Mouse (Mus musculus): ENCODE measurements around the gene Afg3l1. TPM values are rescaled to one million over a fixed set of nuclear protein-coding genes. Genes with fewer than 3 reads are reported as not detected.
A peak's percentile ranks its signal among the peaks of the same experiment; 100 is the strongest.
"Not testable (repeated sequence)": the region's sequence is repeated elsewhere in the genome, so short reads cannot be mapped to it uniquely, and the experiment has no call there.

Gene Afg3l1
- polyA plus RNA-seq, 1 experiment, result 35.3 TPM

DNA sequence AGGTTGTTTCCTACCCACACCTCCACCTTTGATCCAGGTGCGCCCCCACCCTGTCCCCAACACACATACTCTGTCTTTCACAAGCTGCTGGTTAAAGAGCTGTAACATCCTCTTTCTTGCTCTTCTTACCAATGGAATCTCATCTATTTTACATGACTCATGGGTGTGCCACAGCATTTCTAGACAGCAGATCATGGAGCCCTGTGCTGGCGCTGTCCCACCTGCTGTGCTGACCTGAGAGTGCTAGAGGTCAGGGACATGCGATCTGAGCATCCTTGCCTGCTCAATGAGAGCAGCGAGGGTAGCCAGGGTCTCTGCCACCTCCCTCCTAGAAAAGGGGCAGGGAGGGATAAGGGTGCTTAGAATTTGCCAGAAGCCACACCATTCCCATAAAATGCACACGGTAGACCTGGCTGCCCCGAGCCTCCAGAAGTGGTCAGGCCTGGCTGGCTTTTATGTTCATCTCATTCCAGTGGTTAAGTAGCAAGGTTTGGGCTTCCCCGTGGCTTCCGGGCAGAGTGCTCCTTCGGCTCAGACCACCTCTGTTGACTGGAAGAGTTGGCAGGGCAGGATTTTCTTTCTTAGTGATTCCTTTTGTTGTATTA lies 27.0 kb downstream of the Afg3l1 start:
- DNase-seq (ENCODE audit: low read depth), result no peak
- TF ChIP-seq CTCF (IDR thresholded peaks at IDR 0.05; ENCODE audit: borderline replicate concordance, extremely low read depth, insufficient read depth, insufficient read length) (no peak), POLR2A (IDR thresholded peaks at IDR 0.05; ENCODE audit: borderline replicate concordance, extremely low read depth, insufficient read depth, insufficient read length, poor library complexity, severe bottlenecking) (no peak)

DNA sequence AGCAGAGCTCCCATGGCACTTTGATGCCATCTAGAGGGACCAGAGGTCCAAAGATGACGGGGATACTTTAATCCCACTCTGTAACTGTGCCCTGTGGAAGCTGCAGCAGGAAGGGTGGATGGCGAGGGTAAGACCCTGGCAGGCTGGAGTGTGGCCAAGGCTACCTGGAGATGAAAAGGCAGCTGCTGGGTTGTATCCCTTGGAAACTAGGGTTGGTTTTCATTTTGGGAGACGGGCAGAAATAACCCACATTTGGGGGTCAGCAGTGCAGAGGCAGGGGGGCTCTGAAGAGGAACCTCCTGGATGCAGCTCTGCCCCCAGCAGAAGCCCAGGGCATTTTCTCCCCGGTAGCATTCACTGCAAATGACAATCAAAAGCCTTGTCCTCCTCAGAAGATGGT lies 27.6 kb downstream of the Afg3l1 start:
- DNase-seq (ENCODE audit: low read depth), result no peak
- TF ChIP-seq POLR2A (IDR thresholded peaks at IDR 0.05; ENCODE audit: borderline replicate concordance, extremely low read depth, insufficient read depth, insufficient read length, poor library complexity, severe bottlenecking) (no peak), CTCF (IDR thresholded peaks at IDR 0.05; ENCODE audit: borderline replicate concordance, extremely low read depth, insufficient read depth, insufficient read length) (no peak)

DNA sequence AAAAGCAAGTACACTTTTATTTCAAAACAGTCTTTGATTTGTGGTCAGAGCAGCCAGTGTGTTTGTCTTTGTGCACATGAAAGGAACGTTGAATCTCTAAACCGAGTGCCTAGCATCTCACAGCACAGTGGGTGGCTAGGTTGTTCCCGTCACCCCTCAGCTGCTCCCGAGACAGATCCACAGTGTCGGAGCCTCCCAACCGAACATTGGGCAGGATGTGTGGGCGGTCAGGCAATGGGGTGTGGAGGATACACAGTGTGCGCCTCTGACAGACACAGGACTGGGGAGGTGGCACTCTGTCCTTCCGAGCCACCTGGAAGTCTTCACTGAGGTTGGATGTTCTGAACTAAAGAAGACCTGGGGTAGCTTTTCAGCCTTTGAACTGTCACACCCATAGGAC lies 28.0 kb downstream of the Afg3l1 start:
- TF ChIP-seq CTCF (IDR thresholded peaks at IDR 0.05; ENCODE audit: borderline replicate concordance, extremely low read depth, insufficient read depth, insufficient read length), result no peak
- no peak for TF ChIP-seq POLR2A (IDR thresholded peaks at IDR 0.05; ENCODE audit: borderline replicate concordance, extremely low read depth, insufficient read depth, insufficient read length, poor library complexity, severe bottlenecking)
- DNase-seq (ENCODE audit: low read depth), result no peak

DNA sequence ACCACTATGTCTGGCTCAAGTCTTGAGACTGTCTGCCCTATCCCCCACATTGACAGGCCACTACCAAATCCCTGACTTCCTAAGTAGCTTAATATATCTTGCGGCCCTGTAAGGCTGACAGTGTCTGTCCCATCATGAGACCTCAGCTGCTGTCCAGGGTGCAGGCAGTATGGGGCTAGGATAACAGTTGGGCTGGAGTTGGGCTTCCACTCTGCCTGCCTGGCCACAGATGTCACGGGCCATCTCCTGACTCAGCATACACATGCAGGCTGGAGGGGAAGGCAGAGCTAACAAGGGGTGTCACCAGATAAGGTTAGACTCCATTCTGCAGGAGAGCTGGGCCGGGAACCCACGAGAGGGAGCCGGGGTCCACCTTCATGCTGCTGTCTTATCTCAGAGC lies 29.4 kb downstream of the Afg3l1 start:
- TF ChIP-seq POLR2A (IDR thresholded peaks at IDR 0.05; ENCODE audit: borderline replicate concordance, extremely low read depth, insufficient read depth, insufficient read length, poor library complexity, severe bottlenecking) (no peak), CTCF (IDR thresholded peaks at IDR 0.05; ENCODE audit: borderline replicate concordance, extremely low read depth, insufficient read depth, insufficient read length) (no peak)
- no peak for DNase-seq (ENCODE audit: low read depth)

DNA sequence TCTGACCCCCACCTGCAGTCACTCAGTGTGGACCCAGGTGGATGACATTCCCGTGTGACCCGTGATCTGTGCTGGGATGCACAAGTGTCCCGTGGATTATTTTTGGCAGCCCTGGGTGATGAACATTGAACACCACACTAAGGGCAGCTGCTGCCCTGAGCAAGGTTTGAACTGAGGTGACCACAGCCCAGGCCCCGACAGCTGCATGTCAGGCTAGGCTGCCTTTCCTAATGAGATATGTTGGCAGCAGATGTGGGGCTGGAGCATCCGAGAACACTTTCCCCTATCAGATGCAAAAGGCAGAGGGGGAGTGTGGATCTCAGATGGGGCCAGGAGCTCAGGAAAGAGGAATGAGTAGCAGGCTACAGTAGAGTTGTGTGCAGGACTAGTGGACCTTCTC lies 33.1 kb downstream of the Afg3l1 start:
- no peak for TF ChIP-seq CTCF (IDR thresholded peaks at IDR 0.05; ENCODE audit: borderline replicate concordance, extremely low read depth, insufficient read depth, insufficient read length)
- DNase-seq (ENCODE audit: low read depth), result no peak

DNA sequence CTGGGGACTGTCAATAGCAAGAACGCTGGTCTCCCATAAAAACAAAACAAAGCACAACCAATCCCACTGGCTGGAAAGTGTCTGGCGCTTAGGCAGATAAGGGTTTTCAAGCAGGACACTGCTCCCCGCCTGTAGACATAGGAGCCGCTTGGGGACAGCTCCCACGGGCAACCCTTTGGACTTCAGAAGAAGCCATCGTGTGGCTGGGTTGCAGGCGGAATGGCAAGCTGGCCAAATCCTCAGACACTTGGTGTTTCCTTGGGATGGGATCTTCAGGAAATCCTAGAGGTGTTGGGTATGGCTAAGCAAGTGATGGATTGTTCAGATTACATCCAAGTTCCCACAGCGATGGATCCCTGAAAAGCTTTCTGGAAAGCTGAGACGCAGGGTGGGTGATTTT lies 36.4 kb downstream of the Afg3l1 start:
- peak; percentile 50 for DNase-seq (ENCODE audit: low read depth)
- TF ChIP-seq POLR2A (IDR thresholded peaks at IDR 0.05; ENCODE audit: borderline replicate concordance, extremely low read depth, insufficient read depth, insufficient read length, poor library complexity, severe bottlenecking) (no peak), CTCF (IDR thresholded peaks at IDR 0.05; ENCODE audit: borderline replicate concordance, extremely low read depth, insufficient read depth, insufficient read length) (no peak)

DNA sequence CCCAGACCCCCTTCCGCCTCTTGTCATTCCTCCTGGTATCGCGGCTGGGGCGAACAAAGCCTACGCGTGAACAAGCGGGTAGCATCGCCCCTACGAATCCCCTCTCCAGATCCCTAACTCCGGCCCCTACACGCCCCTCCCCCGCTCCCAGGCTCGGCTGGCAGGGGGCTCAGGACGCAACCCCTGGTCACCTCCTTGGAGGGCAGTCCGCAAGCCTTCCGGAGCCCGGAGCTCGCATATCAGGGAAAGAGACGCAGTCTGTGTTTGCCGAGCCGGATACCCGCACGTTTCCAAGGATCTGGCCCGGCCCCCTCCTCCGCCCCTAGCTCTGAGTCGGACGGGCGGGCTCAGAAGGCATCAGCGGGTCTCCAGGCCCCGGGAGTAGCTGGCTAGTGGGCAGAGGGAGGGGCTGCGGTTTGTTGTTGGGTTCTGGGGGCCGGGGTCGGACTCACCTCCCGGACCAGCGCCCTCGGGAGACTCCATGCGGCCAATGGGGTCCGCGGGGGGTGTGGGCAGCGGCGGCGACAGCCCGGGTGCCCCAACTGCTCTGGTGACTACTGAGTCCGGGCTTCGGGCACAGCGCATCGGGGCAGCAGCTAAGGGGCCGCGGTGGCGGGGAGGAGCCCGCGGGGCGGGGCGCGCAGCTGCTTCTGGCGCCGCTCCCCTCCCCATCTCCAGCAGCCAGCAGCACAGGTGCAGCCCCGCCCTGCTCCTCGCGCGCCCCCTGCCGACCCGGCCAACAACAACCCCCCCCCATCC lies 37.3 kb downstream of the Afg3l1 start, which contains the start of gene Dbndd1:
Dbndd1 (minus strand) TSS at position 683 of the 759 bp plus-strand sequence.
- TF ChIP-seq CTCF (IDR thresholded peaks at IDR 0.05; ENCODE audit: borderline replicate concordance, extremely low read depth, insufficient read depth, insufficient read length) (no peak), POLR2A (IDR thresholded peaks at IDR 0.05; ENCODE audit: borderline replicate concordance, extremely low read depth, insufficient read depth, insufficient read length, poor library complexity, severe bottlenecking) (peak; percentile 56; the same call in 1 of the 2 replicates)

DNA sequence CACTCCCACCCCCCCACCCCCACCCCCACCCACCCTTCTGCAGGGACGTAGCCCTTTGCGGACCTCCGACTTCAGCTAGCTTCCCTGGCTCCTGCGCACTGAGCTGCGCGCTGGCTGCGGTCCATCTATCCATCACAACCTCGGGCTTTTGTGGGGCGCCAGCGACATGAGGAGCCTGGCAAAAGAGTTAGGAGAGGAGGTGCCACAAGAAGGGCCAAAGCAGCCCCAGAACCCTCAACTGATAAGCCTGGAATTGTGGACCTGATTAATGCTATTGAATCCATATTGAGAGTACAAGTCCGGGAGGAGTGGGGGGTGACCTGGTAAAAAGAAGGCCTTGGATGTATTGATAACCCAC lies 37.8 kb downstream of the Afg3l1 start:
- DNase-seq (ENCODE audit: low read depth), result no peak
- TF ChIP-seq POLR2A (IDR thresholded peaks at IDR 0.05; ENCODE audit: borderline replicate concordance, extremely low read depth, insufficient read depth, insufficient read length, poor library complexity, severe bottlenecking), result no peak
- no peak for TF ChIP-seq CTCF (IDR thresholded peaks at IDR 0.05; ENCODE audit: borderline replicate concordance, extremely low read depth, insufficient read depth, insufficient read length)

More for the DNA sequence above, 37.3 kb downstream of the Afg3l1 start, which contains the start of gene Dbndd1:
- peak; percentile 88 for DNase-seq (ENCODE audit: low read depth)

DNA sequence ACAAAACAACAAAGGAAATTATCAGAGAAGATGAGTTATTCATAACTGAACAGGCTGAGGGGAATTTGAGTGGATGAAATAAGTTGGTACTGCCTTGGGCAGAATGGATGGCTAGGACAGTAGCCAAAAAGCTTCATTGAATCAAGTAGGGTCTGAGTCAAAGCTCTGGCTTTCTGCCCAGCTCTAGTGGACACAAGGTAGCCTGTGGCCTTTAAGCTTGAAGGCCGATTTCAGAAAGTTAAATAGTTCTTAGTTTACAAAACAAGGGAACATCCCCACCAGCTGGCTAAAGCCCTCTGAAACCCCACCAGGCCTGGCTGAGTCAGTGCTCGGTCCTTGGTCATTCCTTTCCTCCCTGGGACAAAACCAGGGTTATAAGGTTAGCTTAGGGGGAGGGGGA lies 38.9 kb downstream of the Afg3l1 start:
- TF ChIP-seq CTCF (IDR thresholded peaks at IDR 0.05; ENCODE audit: borderline replicate concordance, extremely low read depth, insufficient read depth, insufficient read length), result no peak
- no peak for TF ChIP-seq POLR2A (IDR thresholded peaks at IDR 0.05; ENCODE audit: borderline replicate concordance, extremely low read depth, insufficient read depth, insufficient read length, poor library complexity, severe bottlenecking)
- no peak for DNase-seq (ENCODE audit: low read depth)

DNA sequence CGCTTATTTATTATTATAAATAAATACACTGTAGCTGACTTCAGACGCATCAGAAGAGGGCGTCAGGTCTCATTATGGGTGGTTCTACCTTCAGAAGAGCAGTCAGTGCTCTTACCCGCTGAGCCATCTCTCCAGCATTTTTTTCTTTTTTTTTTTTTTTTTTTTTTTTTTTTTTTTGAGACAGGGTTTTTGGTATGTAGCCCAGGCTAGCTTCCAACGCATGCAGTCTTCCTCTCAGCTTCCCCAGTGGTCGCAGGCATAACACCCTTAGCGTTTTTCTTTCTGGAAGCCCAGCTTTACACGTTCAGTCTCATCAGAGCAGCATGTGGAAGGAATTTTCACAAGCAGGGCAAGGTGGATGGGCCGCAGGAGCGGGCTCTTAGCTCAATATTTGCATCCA lies 40.5 kb downstream of the Afg3l1 start:
- TF ChIP-seq CTCF (IDR thresholded peaks at IDR 0.05; ENCODE audit: borderline replicate concordance, extremely low read depth, insufficient read depth, insufficient read length), result no peak
- no peak for TF ChIP-seq POLR2A (IDR thresholded peaks at IDR 0.05; ENCODE audit: borderline replicate concordance, extremely low read depth, insufficient read depth, insufficient read length, poor library complexity, severe bottlenecking)
- no peak for DNase-seq (ENCODE audit: low read depth)

DNA sequence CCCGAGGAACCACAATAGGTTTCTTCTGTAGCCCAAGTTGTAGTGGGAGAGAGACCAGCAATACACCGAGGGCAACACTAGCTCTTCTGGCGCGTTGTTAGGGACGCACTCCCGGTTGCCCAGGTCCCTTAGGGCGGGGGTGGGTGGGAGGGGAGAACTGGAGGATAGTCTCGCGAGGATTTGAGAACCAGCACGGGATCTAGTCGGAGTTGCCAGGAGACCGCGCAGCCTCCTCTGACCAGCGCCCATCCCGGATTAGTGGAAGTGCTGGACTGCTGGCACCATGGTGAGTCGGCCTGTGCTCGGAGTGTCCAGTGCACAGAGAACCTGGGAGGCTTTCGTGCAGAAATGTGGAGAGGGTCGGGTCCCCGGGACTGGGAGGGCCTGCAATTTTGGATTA lies 41.0 kb downstream of the Afg3l1 start, which contains the start of gene Gas8:
Gas8 (plus strand) TSS at position 168 of the 400 bp plus-strand sequence.
- peak; percentile 97 for DNase-seq (ENCODE audit: low read depth)
- TF ChIP-seq CTCF (IDR thresholded peaks at IDR 0.05; ENCODE audit: borderline replicate concordance, extremely low read depth, insufficient read depth, insufficient read length) (peak; percentile 43; the same call in 1 of the 2 replicates), POLR2A (IDR thresholded peaks at IDR 0.05; ENCODE audit: borderline replicate concordance, extremely low read depth, insufficient read depth, insufficient read length, poor library complexity, severe bottlenecking) (peak; percentile 39; the same call in 1 of the 2 replicates)

DNA sequence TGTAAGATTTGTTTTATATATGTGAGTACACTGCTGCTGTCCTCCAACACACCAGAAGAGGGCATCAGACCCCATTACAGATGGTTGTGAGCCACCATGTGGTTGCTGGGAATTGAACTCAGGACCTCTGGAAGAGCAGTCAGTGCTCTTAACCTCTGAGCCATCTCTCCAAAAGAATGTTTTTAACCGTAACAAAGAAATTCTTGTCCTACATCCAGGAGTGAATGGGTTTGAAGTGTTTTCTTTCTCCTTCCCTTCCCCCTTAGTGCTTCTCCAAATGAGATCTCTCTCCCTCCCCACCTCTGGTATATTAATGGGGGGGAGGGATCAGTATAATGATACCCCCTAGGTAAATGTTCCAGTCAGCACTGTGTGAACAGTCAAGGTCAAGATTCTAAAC lies 42.3 kb downstream of the Afg3l1 start:
- DNase-seq (ENCODE audit: low read depth), result not testable (repeated sequence)

All from brain, embryonic 14.5 days (tissue).